In genomic region chr1:137899916-137900601, GRCm38 (mm10) we compare ENCODE assay signal across 8 mouse cellular contexts.
DNase-seq lines count a peak whose midpoint lies in the region; ATAC-seq and TF ChIP-seq lines count a peak whose summit lies in the region.

No protein-coding gene starts in this region.

- H3K27ac ChIP-seq in CH12.LX (ENCODE audit: insufficient read depth, low read depth): peak overlapping the region; percentile 83
- H3K27ac ChIP-seq in brown adipose tissue, adult 24 weeks (replicated peaks; ENCODE audit: low read depth, low read length): no peak overlapping the region
- H3K27ac ChIP-seq in forebrain, embryonic 10.5 days: peak overlapping the region; percentile 95
- H3K27ac ChIP-seq in lung, embryonic 16.5 days (ENCODE audit: low read length): peak overlapping the region; percentile 87
- peak overlapping the region; percentile 96 for H3K27ac ChIP-seq in olfactory bulb, adult 2 months (ENCODE audit: insufficient read depth, low read depth, low read length)

- H3K79me2 ChIP-seq in CH12.LX (replicated peaks; ENCODE audit: control insufficient read depth, extremely low read depth, insufficient read depth, poor library complexity, severe bottlenecking): peaks cover 42% of the 10 kb centered on the region

- H3K9ac ChIP-seq in CH12.LX (ENCODE audit: insufficient read depth, low read depth): peak overlapping the region; percentile 91
- peak overlapping the region; percentile 73 for H3K9ac ChIP-seq in lung, embryonic 16.5 days (ENCODE audit: low read length)

- peak overlapping the region; percentile 74 for H3K4me2 ChIP-seq in CH12.LX (ENCODE audit: insufficient read depth, low read depth, poor library complexity, severe bottlenecking)
- H3K4me2 ChIP-seq in lung, embryonic 16.5 days (ENCODE audit: low read depth, low read length): peak overlapping the region; percentile 72

- WGBS in forebrain, embryonic 10.5 days: 2% methylated on average over 14 of the region's 14 CpGs
- under 1% methylated on average over 14 of the region's 14 CpGs for WGBS in lung, embryonic 16.5 days
- 1% methylated on average over 14 of the region's 14 CpGs for WGBS in olfactory bulb, adult 2 months

- dilution Hi-C loops in CH12.LX (cut with MboI; ENCODE audit: extremely low pct_ligation_motif_present, extremely low pct_unique_long_range_greater_than_20kb, low sequenced_read_pairs): no loop called here

- no peaks in the 10 kb centered on the region for H3K27me3 ChIP-seq in CH12.LX (replicated peaks)
- no peaks in the 10 kb centered on the region for H3K27me3 ChIP-seq in forebrain, embryonic 10.5 days (ENCODE audit: poor library complexity, severe bottlenecking)
- H3K27me3 ChIP-seq in lung, embryonic 16.5 days (ENCODE audit: control insufficient read depth, insufficient read depth, low read depth, low read length): no peaks in the 10 kb centered on the region

- no peaks in the 10 kb centered on the region for H3K36me3 ChIP-seq in CH12.LX (replicated peaks in 1 of 2; ENCODE audit: control insufficient read depth in 1 of 2, insufficient read depth in 1 of 2, low read length in 1 of 2)
- peaks cover 7% of the 10 kb centered on the region; the same call in 1 of the 2 replicates for H3K36me3 ChIP-seq in forebrain, embryonic 10.5 days (replicated peaks)
- no peaks in the 10 kb centered on the region for H3K36me3 ChIP-seq in lung, embryonic 16.5 days (ENCODE audit: control insufficient read depth, insufficient read depth, low read length)

- TF ChIP-seq CTCF in CH12.LX (conservative IDR thresholded peaks at IDR 0.05 in 1 of 2, IDR thresholded peaks at IDR 0.05 in 1 of 2; ENCODE audit: low read depth in 2 of 2, low read length in 2 of 2): no peak
- TF ChIP-seq CTCF in olfactory bulb, adult 2 months (IDR thresholded peaks at IDR 0.05; ENCODE audit: insufficient read depth, low read depth, low read length): no peak

- in situ Hi-C loops in CH12.LX (cut with MboI; ENCODE audit: low pct_ligation_motif_present, low pct_unique_long_range_greater_than_20kb, low sequenced_read_pairs): loop anchor here (10.0 kb wide), 1 partner anchor 145 kb away; no protein-coding TSS in a partner anchor

- peak overlapping the region; percentile 55 to 69 (median 58) for H3K4me3 ChIP-seq in CH12.LX (replicated peaks in 1 of 3; ENCODE audit: low read depth in 2 of 3, low read length in 2 of 3, poor library complexity in 1 of 3)
- H3K4me3 ChIP-seq in brown adipose tissue, adult 24 weeks (ENCODE audit: insufficient read depth, low read depth, low read length): peak overlapping the region; percentile 78
- H3K4me3 ChIP-seq in forebrain, embryonic 10.5 days: peak overlapping the region; percentile 75
- peak overlapping the region; percentile 72 for H3K4me3 ChIP-seq in lung, embryonic 16.5 days (ENCODE audit: low read length)
- peak overlapping the region; percentile 61 for H3K4me3 ChIP-seq in olfactory bulb, adult 2 months (ENCODE audit: insufficient read depth, low read depth, low read length)

- no peak; the same call in 1 of the 2 replicates for TF ChIP-seq RAD21 in CH12.LX (IDR thresholded peaks at IDR 0.05; ENCODE audit: low read depth, low read length)

- DNase-seq in CH12.LX (ENCODE audit: extremely low read depth): peak; percentile 56
- peak; percentile 84 for DNase-seq in forebrain, embryonic 10.5 days (ENCODE audit: extremely low spot score, low spot score)
- peak; percentile 42 for DNase-seq in heart, postnatal 4 days
- peak; percentile 22 for DNase-seq in layer of hippocampus, adult 9-11 months
- DNase-seq in yolk sac, embryonic 10.5 days (ENCODE audit: low spot score): peak; percentile 73

- TF ChIP-seq EP300 in CH12.LX (IDR thresholded peaks at IDR 0.05; ENCODE audit: low read length): no peak

- TF ChIP-seq POLR2A in CH12.LX (IDR thresholded peaks at IDR 0.05; ENCODE audit: low read depth, low read length): no peak
- no peak for TF ChIP-seq POLR2A in olfactory bulb, adult 2 months (IDR thresholded peaks at IDR 0.05; ENCODE audit: insufficient read depth, low read depth, low read length)

- H3K4me1 ChIP-seq in CH12.LX (ENCODE audit: control insufficient read depth in 1 of 2, insufficient read depth in 2 of 2): peaks cover 2 to 25% of the 10 kb centered on the region in 2 experiments; a peak in 3 of 4 replicates
- H3K4me1 ChIP-seq in brown adipose tissue, adult 24 weeks (ENCODE audit: control insufficient read depth, insufficient read depth, insufficient read length, low read length): no peaks in the 10 kb centered on the region
- H3K4me1 ChIP-seq in forebrain, embryonic 10.5 days: peaks cover 47% of the 10 kb centered on the region
- H3K4me1 ChIP-seq in lung, embryonic 16.5 days (replicated peaks; ENCODE audit: control insufficient read depth, insufficient read depth, low read length): peaks cover 11% of the 10 kb centered on the region
- no peaks in the 10 kb centered on the region for H3K4me1 ChIP-seq in olfactory bulb, adult 2 months (ENCODE audit: control insufficient read depth, insufficient read depth, low read length)

- H3K9me3 ChIP-seq in CH12.LX (replicated peaks; ENCODE audit: low read length): no peaks in the 10 kb centered on the region
- no peaks in the 10 kb centered on the region for H3K9me3 ChIP-seq in forebrain, embryonic 10.5 days
- H3K9me3 ChIP-seq in lung, embryonic 16.5 days (ENCODE audit: control insufficient read depth, low read length): no peaks in the 10 kb centered on the region

- ATAC-seq in lung, embryonic 16.5 days (ENCODE audit: low read depth): peak; percentile 84

TF ChIP-seq in CH12.LX, 34 proteins besides CTCF, POLR2A, EP300 and RAD21:
- TF ChIP-seq CHD1 (IDR thresholded peaks at IDR 0.05; ENCODE audit: low read depth, low read length) (0 out of 2 replicates have a peak, but pooled peaks have one; percentile 14), SIN3A (IDR thresholded peaks at IDR 0.05; ENCODE audit: low read length) (no peak), KAT2A (IDR thresholded peaks at IDR 0.05; ENCODE audit: insufficient replicate concordance, low read length) (0 out of 2 replicates have a peak, but pooled peaks have one; percentile 44), ZKSCAN1 (IDR thresholded peaks at IDR 0.05; ENCODE audit: borderline replicate concordance, low read depth, low read length) (no peak), E2F4 (IDR thresholded peaks at IDR 0.05; ENCODE audit: insufficient replicate concordance, low read depth, low read length) (no peak), JUND (conservative IDR thresholded peaks at IDR 0.05; ENCODE audit: low read depth, low read length) (no peak), PAX5 (IDR thresholded peaks at IDR 0.05; ENCODE audit: low read length) (no peak)

Comparison
In these comparisons a context has a peak if more than half of its experiments do, and no peak if none do; other contexts are left out.
1. DNase-seq: peak in every context shown above with its lines; median percentile 84 in forebrain, embryonic 10.5 days; 73 in yolk sac, embryonic 10.5 days; 56 in CH12.LX; 42 in heart, postnatal 4 days; 22 in layer of hippocampus, adult 9-11 months.